Mouse (Mus musculus): Measurements from ENCODE around the gene Foxn3.

The Foxn3 gene

DNA sequence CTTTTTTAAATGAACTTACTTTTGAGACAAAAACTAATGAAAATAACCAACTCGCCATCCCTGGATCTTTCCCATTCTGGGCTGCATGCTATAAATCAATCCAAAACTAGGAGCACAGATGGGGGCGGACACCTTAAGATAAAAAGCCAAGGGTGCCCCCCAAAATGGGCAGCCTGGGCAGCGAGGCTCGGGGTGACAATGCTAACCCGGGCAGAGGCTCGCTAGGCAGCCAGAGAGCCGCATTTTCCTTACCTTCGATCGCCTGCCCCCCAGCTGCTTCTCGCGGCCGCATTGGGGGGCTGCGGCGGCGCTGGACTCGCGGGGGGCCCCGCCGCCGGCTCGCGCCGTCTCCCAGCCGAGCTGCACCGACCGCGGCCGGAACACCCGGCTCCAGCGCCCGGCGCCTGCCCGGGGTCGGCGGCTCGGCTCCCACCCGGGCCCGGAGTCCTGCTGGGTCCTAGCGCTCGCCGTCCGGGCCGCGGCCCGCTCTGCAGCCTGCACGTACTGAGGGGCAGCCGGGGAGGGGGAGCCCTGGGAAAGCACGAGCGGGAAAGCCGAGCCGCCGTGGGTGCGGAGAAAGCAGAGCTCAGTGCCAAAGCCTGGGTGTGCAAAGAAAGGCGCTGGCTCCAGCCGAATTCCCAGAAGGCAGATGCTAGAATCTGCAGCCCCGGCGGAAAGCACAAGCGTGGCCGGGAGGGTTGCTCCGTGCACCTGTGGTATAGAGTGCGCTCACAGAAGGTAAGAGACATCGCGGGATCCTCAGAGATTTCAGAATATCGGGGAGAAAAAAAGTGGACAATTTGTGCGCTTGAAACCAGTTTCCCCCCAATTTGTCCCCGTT is at the start of gene Foxn3:
TSS of gene Foxn3 (minus strand) at position 364 of the 841 bp plus-strand sequence.
- in situ Hi-C loops (cut with MseI, MboI) = no loop called here

DNA sequence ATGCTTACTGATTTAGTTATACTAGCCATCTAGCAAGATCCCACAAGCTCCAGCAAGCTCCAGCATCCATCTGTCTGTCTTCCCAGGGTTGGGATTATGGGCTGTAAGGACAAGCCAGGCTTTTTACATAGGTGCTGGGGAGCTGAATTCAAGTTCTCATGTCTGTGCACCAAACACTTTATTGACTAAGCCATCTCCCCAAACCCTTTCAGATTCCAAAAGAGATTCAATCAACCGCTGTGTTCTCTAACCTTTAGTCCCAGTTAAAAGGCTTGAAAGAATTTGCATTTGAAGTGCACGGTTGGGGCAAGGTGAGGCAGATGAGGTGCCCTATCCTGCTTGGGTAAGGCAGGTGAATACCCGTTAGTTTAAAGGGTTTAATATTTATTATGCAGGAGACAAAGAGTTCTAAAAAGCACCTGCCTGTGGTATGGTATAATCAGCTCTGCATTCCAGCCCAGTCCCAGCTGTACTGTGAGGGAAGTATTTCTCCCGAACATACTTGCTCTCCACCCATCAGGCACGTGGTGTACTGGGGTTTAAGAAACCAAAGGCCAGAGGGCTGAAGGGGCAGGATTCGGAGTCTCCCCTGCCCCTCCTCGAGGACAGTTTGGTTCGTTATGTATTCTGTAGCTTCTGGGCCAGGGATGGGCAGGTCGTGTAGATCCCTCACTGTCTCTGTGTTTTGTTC is 48.9 kb upstream of the Foxn3 start:
- in situ Hi-C loops (cut with MseI, MboI) = no loop called here

DNA sequence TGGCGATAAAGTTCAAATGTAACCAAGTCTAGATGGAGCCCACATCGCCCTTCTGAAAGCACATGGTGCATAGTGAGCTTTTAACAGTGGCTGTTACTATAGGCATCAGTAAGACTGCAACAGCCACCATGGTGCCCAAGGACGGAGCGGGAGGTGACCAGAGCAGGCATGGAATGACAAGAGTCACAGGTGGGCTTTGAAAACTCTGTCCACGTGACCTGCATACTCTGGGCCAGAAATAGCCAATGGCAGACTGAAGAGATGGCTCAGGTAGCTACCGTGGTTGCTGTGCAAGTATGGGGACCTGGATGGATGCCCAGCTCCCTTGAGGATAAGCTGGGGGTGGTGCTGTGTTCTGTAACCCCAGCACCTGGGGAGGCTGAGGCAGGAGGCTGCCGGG is 47.5 kb upstream of the Foxn3 start:
- in situ Hi-C loops (cut with MseI, MboI) = no loop called here

DNA sequence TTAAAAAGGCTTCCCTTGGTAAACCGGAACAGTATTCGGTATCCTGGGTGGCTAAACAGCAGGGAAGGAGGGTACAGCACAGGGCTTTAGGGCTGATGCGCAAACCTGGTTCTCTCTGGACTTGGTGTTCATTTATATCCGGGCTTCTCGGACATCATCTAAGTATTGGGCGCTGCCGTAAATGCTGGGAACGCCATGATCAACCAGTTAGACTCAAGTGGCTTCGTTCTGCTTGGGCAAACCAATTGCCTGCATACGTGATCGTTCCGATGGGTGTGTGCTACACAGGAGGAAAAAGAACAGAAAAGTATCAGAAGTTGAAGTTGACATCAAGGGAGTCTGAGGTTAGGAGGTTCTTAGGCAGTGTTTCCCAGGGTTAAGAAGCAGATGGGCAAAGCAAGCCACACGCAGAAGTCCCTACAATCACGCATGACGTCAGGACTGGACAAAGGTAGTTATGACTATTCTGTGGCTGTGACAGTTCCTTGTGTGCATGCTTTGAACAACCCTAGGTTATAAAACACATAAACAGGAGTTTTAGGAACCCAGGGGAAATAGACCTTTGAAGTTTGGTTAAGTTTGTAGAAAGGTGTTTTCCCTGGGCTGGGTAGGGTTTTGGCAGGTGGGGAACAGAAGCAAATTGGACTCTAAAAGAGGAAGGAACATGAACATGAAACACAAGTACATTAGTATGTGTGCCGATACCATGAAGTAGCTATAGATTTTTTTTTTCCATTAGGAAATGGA is 46.9 kb upstream of the Foxn3 start:
- in situ Hi-C loops (cut with MseI, MboI) = no loop called here

DNA sequence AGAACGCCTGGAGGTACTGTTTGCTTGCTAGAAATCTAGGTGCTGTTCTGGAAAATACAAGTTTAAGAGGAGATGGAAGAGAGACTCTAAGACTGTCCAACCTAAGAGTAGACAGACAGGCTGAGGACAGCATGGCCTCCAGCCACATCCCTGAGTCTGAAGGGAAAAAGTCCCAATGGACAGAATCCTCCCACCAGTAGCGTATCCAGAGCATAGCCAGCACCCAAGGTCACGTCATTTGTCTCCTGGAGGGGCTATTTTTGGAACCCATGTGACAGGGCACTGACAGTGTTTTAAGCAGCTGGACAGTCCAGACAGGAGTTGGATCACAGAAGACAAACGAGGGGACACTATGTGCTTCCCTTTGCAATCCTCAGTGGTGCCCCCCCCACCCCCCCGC is 46.3 kb upstream of the Foxn3 start:
- in situ Hi-C loops (cut with MseI, MboI) = no loop called here

DNA sequence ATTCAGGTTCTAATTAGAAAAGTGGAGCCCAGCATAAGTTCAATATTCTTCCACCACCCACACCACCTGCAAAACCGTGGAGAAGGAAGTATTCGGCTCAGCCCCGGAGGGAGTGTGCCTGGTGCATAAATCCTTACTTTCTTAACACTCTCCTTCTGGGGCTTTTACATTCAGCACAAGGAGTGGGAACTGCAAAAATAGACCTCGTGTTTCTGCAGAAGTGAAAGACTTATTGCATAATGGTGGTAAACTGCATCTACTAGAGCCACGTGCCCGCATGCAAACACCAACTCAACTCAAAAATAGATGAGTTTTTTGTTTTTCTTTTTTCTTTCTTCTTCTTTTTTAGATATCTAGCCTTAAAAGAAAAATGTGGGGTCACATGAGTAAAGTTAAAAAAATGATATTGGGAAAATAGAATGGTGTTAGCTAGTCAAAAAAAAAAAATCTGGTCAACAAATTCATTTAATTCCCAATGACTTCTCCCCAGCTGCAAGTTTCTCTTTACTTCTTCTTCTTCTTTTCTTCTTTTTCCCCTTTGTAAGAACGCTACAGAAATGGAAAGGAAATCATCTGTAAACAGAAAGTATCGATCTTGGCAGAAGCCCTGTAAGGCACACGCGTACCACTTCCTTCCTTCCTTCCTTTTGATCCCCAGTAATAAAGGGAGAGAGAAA is 45.0 kb upstream of the Foxn3 start:
- in situ Hi-C loops (cut with MseI, MboI) = no loop called here

DNA sequence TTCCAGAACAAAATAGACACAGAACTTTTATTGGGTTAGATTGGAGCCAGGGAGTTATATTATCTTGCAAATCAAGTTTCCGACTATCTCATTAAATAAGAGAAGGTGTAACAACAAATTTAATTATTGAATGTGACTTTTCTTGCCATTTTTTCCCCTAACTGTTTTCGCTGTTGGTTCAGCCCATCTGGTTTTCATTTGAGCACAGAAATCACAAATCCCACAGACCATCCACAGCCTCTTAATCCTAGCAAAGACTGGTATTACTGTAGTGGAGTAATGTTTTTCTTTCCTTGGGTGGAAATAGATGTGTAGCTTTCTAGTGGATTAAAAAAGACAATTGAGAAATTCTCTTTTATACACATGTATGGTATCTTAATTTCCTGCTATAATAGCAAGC is 40.0 kb upstream of the Foxn3 start:
- in situ Hi-C loops (cut with MseI, MboI) = no loop called here

DNA sequence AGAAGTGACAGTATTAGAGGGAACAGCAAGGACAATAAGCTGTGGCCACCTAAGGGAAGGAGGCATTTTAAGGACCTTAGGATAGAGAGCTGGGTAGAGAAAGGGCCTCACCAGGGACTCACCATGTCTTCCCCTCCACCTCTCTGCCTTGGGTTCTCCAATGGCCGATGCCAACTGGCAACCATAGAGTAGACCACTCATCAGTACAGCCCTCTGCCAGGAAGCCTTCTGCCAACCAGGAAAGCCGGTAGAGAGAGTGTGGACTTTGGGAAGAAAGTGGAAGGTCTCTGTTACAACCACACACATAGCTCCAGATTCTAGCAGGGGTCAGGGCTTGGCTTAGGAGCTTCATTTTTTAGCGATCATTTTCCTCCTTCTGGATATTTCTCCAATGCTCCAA is 38.5 kb upstream of the Foxn3 start:
- in situ Hi-C loops (cut with MseI, MboI) = no loop called here

DNA sequence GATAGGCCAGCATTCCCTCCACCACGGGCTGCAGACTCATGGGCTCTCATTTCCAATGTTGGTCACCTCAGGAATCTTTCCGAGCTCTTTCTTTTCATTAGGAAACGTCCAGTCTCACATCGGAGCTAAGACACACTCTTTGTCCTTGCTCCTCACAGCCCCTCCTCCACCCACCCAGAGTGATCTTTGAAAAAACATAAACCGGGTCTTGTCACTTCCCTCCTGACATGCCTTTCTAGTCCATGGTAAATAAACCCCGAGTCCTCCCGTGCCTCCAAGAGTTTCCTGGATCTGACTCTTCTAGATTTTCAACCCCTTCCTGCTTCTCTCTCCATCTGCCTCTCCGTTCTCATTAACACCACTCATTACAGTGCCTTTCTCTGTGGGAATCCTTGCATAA is 38.0 kb upstream of the Foxn3 start:
- in situ Hi-C loops (cut with MseI, MboI) = no loop called here

DNA sequence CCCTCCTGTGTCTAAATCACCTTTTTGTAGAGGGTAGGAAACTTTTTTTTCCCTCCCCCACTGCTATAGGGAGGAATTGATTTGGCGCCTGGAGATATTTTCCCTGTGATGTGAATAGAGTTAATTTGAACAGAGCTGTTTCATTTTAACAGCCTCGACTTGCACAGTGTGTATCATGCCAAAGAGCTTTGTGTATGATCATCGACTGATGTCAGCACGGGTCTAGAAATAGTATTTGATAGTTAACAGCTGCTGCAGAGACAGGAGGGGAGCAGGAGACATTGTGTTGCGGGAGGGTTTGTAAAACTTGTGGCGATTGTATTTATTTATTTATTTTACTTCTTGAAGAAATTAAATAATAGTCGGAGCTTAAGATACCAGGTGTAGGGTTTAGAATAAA is 36.2 kb upstream of the Foxn3 start:
- in situ Hi-C loops (cut with MseI, MboI) = no loop called here

DNA sequence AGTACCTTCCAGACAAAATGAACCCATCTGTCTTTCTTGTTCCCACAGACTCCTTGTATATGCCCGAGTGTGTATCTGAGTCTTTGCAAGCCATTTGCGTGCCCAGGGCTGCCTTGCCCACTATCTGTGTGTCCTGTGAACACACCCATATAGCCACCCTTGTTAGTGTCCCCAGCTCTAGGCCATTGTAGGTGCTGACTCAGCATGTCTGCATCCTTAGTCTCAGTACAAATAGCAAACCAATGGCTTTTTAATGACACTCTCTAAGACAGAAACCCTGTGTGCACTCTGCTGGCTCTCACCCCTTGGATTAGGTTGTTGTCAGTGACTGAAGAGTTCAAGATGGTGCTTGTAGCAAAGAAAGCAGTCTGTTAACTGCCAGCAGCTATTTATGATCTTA is 33.0 kb upstream of the Foxn3 start:
- in situ Hi-C loops (cut with MseI, MboI) = no loop called here

DNA sequence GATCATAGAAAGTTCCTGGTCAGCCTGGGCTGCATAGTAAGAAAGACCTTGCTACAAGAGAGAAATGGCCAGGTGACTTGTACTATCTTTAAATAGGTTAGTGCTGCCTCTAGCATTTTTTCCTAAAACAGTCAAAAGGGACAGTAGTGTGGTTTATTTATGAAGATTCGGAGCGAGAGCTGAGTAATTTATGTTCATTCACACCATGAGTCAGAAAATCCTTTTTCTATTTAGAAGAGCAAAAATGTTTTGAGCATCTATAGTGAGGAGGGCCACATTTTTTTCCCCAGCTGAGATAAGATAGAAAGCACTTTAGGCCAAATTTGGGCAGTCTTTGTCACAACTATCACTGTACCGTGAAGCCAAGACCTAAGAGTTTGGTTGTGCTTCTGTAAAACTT is 24.0 kb upstream of the Foxn3 start:
- in situ Hi-C loops (cut with MseI, MboI) = no loop called here

DNA sequence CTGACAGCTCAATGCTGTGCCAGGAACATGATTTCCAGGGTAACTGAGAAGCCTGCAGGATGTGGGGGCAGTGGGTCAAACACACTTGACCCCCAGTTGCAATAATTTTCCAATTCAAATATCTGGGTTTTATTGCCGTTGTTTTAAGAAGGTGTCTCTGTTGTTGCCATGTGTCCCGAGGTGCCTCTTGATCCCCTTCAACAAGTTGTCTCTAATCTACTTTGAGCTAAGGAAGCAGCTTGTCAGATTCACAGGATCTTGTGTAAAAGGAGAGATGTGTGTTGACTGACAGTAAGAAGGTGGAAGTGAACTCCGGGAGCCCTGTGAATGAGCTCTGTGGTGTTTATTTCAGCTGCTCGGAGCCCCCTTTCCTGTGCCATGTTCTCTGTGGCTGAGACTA is 16.6 kb upstream of the Foxn3 start:
- in situ Hi-C loops (cut with MseI, MboI) = no loop called here

DNA sequence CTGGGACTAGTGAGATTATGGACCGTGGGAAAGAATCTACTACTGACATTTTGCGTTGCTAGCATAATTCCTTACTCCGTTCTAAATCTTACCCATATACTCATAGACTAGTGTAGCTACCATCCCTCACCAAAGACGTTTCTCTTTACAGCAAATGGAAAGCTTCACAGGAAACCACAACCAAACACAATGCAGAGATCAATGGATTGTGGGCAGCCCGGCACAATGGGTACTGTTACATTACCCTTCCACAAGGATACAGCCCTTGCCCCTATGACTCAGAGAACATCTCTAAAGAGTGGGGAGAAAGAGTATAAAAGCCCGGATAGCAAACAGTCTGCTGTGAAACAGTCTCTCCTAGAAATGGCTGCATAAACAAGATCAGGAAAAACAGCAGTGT is 13.3 kb upstream of the Foxn3 start:
- in situ Hi-C loops (cut with MseI, MboI) = no loop called here

DNA sequence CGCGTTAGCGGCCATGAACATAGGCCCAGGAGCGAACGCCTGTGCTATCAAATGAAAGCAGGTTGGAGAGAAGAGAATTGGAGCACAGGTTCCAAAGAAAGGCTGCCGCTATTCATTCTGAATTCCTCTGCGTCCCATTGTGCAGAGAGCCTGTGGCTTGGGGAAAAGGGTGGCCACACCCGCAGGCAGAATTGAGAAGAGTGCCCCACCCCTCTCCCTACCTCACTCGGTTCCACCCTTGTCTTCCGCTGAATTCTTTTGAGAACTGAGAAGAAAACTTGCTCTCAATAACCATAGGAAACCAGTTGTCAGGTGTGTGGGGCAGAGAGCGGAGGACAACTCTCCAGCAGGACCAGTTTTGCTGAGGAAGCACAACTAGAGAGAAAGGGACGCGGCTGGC is 10.9 kb upstream of the Foxn3 start:
- in situ Hi-C loops (cut with MseI, MboI) = no loop called here

DNA sequence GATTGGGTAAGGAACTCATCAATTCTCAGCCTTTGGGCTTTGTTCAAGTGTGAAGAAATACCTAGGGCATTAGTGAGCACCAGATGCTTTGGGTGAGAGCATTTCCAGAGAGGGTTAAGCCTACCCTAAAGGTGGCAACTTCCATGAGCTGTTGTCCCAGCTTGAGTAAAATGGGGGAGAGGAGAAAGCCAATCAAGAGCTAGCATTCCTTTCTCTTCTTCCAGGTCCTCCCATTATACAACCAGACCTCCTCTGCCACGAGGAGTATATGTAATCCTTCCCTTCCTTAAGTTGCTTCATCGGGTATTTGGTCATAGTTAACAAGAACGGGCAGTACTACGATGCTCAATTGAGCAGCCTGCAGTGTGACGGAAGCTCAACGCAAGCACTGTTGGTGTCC is 9.7 kb upstream of the Foxn3 start:
- in situ Hi-C loops (cut with MseI, MboI) = no loop called here

DNA sequence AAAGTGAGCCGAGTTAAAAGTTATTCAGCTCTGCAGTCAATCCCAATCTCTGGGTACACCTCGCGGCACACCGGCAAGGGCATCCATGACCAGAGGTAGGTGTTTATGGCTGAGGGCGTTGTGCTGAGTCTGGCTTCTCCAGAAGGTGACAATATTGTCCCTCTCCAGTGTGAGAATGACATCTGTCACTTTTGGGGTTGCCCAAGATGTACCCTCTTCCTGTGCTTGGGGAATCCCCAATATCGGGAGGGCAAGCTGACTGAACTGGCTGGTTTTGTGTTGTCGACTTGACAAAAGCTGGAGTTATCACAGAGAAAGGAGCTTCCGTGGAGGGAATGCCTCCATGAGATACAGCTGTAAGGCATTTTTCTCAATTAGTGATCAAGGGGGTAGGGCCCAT is 8.6 kb upstream of the Foxn3 start:
- in situ Hi-C loops (cut with MseI, MboI) = no loop called here

DNA sequence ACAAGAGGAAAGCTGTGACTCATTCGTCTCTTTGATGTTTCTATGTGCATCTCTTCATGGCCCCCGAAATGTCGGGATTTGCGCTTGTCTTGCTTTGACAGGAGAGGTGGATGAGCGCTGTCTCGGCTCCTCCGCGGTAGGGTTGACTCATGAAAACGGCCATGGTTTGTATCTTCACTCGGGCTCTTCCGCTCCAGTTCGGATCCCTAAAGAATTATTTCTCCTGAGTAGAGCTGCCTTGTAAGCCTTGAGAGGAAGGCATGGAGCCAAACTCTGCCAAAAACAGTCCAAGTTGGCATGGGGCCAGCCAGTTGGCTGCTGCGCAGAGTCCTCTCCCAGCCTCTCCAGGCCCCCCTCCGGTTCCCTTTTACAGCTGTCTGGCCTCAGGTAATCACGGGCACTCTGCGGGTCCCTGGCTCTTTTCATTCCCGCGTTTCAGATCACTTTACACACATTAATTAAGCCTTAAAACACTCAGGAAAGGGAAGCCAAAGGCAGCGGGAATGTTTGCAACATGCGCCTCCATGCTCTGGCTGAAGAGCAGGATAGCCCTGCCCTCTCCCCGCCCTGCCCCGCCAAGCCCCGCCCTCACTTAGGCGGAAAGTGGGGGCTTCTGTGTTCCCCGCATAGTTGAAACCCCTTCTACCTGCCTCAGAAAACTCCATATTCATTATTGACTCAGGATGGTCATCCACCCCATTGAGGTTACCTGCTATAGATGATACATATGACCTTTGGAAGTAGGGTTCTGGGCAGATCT is 7.0 kb upstream of the Foxn3 start:
- in situ Hi-C loops (cut with MseI, MboI) = no loop called here

DNA sequence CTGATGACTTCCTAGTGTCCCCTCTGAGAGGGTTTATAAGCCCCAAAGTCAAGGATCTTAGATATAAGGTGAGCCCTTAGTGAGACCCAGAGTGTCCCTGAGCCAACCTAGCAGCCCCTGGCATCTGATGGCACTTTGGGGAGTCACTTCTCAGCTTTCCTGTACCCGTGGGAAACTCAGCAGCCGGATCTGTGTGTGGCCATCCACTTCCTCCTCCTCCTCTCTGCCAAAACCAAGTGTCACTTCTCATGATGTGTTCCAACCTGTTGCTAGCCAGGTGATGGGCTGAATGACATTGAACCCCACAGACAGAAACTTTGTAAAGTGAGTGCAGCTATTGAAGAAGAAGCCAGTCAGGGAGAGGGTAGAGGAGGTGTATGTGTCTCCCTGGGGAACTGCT is 2.2 kb upstream of the Foxn3 start:
- in situ Hi-C loops (cut with MseI, MboI) = no loop called here

DNA sequence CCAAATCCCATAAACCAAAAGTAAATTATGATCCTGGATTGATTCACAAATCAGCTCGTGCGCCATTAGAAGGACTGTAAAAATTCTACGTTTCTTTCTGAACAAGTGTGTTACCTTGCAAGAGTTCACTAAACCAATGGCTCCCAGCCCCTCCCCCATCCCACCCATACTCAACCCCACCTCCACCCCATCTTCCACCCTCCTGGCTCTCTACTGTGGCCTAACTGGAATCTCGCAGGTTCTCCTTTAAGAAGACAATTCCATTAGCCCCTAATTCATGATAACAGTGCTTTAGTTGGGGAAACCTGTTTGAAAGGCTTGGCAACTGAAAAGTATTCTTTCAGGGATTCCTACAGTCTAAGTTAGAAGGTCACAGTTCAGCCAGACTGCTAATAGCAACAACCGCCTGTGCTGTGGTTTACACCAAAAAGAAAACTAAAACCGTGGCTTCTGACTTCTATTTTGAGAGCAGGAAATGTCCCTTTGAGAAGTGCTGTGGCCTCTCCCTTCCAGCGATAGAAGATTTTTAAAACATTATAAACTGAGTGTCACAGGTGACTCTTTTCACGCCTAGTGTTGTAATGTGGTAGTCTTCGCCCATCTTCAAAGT is 1.0 kb upstream of the Foxn3 start:
- in situ Hi-C loops (cut with MseI, MboI) = no loop called here

DNA sequence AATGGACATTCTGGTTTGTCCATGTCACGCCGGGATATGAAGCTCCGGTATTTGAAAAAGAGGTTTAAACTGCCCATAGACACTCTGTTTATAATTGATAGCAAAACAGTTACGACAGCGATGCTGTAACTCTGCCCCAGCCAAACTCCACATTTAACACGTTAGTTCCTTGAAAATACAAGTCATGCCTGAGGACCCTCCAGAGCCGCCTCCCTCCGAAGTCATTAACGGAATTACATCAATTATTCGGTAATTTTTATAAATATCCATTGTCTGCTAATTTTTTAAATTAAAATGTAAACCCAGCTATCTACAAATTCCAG is 554 bp downstream of the Foxn3 start:
- in situ Hi-C loops (cut with MseI, MboI) = no loop called here

Measured in mouse trophoblast stem cell (cell line).